Mouse (Mus musculus): ENCODE results near the gene Fut1. TPM values are rescaled to one million over a fixed set of nuclear protein-coding genes. Genes with fewer than 3 reads are reported as not detected.

The Fut1 gene
- polyA plus RNA-seq (2012; rRNA removed), result 0.07 and 0.08 TPM in 2 replicates

DNA sequence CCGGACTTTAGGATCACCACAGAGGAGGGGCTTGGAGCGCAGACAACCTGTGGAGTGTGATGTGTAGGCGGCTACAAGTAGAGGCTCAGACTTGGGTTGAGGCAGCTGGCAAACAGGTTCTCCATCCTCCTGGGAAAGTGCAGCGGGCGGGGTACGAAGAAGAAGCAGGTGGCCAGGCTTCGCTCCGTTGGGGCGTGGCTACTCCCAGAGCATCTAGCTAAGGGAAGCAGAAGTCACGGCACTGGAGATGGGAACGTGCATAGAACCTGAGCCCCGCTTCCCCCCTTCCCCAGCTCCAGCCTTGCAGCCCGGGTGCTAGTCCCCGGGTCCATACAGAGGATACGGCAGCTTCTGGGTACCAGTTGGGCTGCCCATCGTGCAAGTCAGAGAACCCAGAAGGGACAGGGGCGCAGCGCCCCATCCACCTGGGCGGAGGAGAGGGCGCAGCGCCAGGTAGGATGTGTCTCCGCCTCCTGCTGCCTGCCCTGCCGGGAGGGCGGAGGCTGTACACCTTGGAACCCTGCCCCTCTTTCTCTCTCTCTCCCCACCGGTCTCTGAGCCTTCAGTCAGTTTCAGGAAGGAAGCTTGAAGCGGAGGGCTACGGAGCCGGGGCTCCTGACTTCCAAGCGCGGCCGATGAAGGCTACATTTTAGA is at the start of gene Fut1:
Gene Fut1, plus strand, starts transcription at position 248 of the 654 bp plus-strand sequence.
- TF ChIP-seq POLR2A (IDR thresholded peaks at IDR 0.05; ENCODE audit: borderline replicate concordance, insufficient read depth, low read length) (no peak), CTCF (IDR thresholded peaks at IDR 0.05; ENCODE audit: borderline replicate concordance, insufficient read depth, low read depth, low read length) (no peak)
- DNase-seq, result peak in 1 of 2 experiments; percentile 45
- WGBS, result 10% methylated on average over 30 of the region's 31 CpGs
- Histone ChIP-seq H3K27me3 (ENCODE audit: control insufficient read depth, insufficient read depth, low read length) (no peaks in the 10 kb centered on the region), H3K27ac (ENCODE audit: insufficient read depth, low read length) (no peak within 1 kb of the TSS), H3K4me1 (ENCODE audit: control insufficient read depth, insufficient read depth, low read length) (no peaks in the 10 kb centered on the region), H3K4me3 (replicated peaks; ENCODE audit: insufficient read depth, low read depth, low read length) (peak within 1 kb of the TSS; percentile 39)

DNA sequence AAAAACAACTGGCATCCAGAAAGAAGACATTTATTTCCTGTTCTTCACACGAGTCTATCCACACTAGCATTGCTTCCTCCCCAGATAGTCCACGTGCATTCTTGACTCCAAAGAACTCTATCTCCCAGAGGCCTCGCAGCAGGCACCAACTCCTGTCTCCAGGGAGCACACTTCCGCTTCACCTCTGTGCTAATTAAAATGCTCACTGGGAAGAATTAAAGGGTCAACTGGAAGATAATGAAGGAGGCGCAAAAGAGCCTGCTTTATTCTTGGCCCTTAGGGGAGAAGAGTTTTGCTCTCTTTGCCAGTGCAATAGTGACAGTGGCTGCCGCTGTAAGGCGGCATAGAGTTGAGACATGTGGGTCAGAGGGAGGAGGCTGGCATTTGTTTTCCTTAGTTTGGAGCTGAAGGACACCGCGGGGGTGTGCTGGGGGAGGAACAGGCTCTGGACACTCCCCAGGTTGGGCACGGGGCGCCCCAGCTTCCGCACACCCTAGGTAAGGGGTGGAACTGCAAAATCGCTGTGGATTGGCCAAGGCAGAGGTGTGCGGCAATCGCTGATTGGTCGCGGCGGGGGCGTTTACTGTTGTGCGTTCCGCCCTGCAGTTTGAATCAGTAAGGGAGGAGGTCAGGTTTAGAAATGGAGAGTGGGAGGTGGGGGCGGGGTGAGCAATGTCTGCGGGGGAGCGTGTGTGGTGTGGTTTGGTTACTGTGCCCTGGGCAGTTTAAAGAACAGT is 49.1 kb upstream of the Fut1 start:
- H3K4me1 ChIP-seq (ENCODE audit: control insufficient read depth, insufficient read depth, low read length), result peaks cover 6% of the 10 kb centered on the region; the same call in 1 of the 2 replicates
- 2% methylated on average over 24 of the region's 24 CpGs for WGBS
- H3K27me3 ChIP-seq (ENCODE audit: control insufficient read depth, insufficient read depth, low read length), result no peaks in the 10 kb centered on the region
- TF ChIP-seq POLR2A (IDR thresholded peaks at IDR 0.05; ENCODE audit: borderline replicate concordance, insufficient read depth, low read length) (peak; percentile 67; the same call in 1 of the 2 replicates), CTCF (IDR thresholded peaks at IDR 0.05; ENCODE audit: borderline replicate concordance, insufficient read depth, low read depth, low read length) (no peak)
- peak overlapping the region; percentile 75 for H3K27ac ChIP-seq (ENCODE audit: insufficient read depth, low read length)
- peak; percentile 92 to 96 for DNase-seq
- H3K4me3 ChIP-seq (replicated peaks; ENCODE audit: insufficient read depth, low read depth, low read length), result peak overlapping the region; percentile 67

DNA sequence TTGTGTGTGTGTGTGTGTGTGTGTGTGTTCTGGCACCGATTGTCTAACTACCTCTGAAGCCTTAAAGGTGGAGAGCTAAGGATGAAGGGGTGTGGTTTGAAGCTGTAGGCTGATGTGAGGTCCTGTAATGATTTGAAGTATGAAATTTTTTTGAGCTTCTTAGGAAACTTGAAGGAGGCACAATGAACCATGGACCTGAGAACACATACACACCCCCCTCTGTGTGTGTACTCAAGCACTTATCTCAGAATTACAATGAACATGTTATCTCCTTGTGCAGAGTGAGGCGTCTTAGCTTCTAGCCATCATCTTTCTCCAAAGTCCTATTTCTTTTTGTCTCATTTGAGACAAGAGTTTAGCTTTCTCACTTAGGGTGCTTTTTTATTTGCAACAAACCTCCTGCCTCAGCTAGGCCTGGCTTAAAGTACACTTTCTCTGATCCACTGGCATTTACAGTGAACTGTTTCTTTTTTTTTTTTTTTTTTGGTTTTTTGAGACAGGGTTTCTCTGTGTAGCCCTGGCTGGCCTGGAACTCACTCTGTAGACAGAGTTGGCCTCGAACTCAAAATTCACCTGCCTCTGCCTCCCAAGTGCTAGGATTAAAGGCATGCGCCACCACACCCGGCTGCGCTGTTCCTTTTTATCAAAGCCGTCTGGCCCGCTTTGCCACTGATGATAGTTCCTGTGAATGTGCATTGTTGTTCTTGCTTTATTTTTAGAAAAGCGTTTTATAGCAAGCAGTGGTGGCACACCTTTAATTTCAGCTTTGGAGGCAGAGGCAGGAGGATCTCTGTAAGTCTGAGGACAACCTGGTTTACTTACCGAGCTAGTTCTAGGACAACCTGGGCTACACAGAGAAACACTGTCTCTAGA is 48.3 kb upstream of the Fut1 start:
- peak overlapping the region; percentile 21 for H3K4me3 ChIP-seq (replicated peaks; ENCODE audit: insufficient read depth, low read depth, low read length)

GRCm38 (mm10) chr7:45570103-45570741 is 46.9 kb upstream of the Fut1 start, which contains the start of gene Bcat2:
Bcat2 (plus strand) TSS chr7:45570153.
- no peak for TF ChIP-seq CTCF (IDR thresholded peaks at IDR 0.05; ENCODE audit: borderline replicate concordance, insufficient read depth, low read depth, low read length)
- peak; percentile 62 for TF ChIP-seq POLR2A (IDR thresholded peaks at IDR 0.05; ENCODE audit: borderline replicate concordance, insufficient read depth, low read length)
- WGBS, result 1% methylated on average over 42 of the region's 42 CpGs
- H3K27ac ChIP-seq (ENCODE audit: insufficient read depth, low read length), result peak within 1 kb of the TSS; percentile 34
- peak; percentile 81 for DNase-seq
- H3K4me3 ChIP-seq (replicated peaks; ENCODE audit: insufficient read depth, low read depth, low read length), result peak within 1 kb of the TSS; percentile 72
- H3K4me1 ChIP-seq (ENCODE audit: control insufficient read depth, insufficient read depth, low read length), result peaks cover 6% of the 10 kb centered on the region; the same call in 1 of the 2 replicates
- no peaks in the 10 kb centered on the region for H3K27me3 ChIP-seq (ENCODE audit: control insufficient read depth, insufficient read depth, low read length)

More for the DNA sequence above, 48.3 kb upstream of the Fut1 start:
- Histone ChIP-seq H3K27ac (ENCODE audit: insufficient read depth, low read length) (peak overlapping the region; percentile 75), H3K27me3 (ENCODE audit: control insufficient read depth, insufficient read depth, low read length) (no peaks in the 10 kb centered on the region), H3K4me1 (ENCODE audit: control insufficient read depth, insufficient read depth, low read length) (peaks cover 6% of the 10 kb centered on the region; the same call in 1 of the 2 replicates)
- no peak for DNase-seq
- WGBS, result 83% methylated on average over 10 of the region's 10 CpGs
- TF ChIP-seq POLR2A (IDR thresholded peaks at IDR 0.05; ENCODE audit: borderline replicate concordance, insufficient read depth, low read length), result no peak
- TF ChIP-seq CTCF (IDR thresholded peaks at IDR 0.05; ENCODE audit: borderline replicate concordance, insufficient read depth, low read depth, low read length), result no peak

- TF ChIP-seq POLR2A (IDR thresholded peaks at IDR 0.05; ENCODE audit: borderline replicate concordance, insufficient read depth, low read length) (no peak), CTCF (IDR thresholded peaks at IDR 0.05; ENCODE audit: borderline replicate concordance, insufficient read depth, low read depth, low read length) (no peak)
- no peak overlapping the region for H3K27ac ChIP-seq (ENCODE audit: insufficient read depth, low read length)
- no peaks in the 10 kb centered on the region for H3K27me3 ChIP-seq (ENCODE audit: control insufficient read depth, insufficient read depth, low read length)
- peaks cover 6% of the 10 kb centered on the region; the same call in 1 of the 2 replicates for H3K4me1 ChIP-seq (ENCODE audit: control insufficient read depth, insufficient read depth, low read length)
- 39% methylated on average over 1 of the region's 1 CpGs for WGBS
- H3K4me3 ChIP-seq (replicated peaks; ENCODE audit: insufficient read depth, low read depth, low read length), result no peak overlapping the region
- DNase-seq, result no peak
These were observed 45.1 kb upstream of the Fut1 start for GRCm38 (mm10) chr7:45571966-45572365.

DNA sequence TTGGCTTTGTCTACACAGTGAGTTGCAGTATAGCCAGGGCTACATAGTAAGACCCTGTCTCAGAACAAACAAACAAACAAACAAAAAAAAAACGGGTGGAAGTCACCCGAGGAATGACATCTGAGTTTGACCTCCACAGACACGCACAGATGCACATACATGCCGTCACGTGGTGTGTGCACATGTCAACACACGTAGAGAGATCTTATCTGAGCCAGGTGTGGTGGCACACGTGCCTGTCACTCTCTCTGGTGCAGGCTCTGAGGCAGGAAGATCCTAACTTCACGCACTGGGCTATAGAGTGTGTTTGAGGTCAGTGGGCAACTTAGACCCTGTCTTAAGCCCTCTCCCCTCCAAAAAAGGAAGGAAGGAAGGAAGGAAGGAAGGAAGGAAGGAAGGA is 43.1 kb upstream of the Fut1 start:
- no peak overlapping the region for H3K27ac ChIP-seq (ENCODE audit: insufficient read depth, low read length)
- H3K4me1 ChIP-seq (ENCODE audit: control insufficient read depth, insufficient read depth, low read length), result no peaks in the 10 kb centered on the region
- DNase-seq, result no peak
- H3K4me3 ChIP-seq (replicated peaks; ENCODE audit: insufficient read depth, low read depth, low read length), result no peak overlapping the region
- WGBS, result 73% methylated on average over 8 of the region's 8 CpGs
- TF ChIP-seq POLR2A (IDR thresholded peaks at IDR 0.05; ENCODE audit: borderline replicate concordance, insufficient read depth, low read length) (no peak), CTCF (IDR thresholded peaks at IDR 0.05; ENCODE audit: borderline replicate concordance, insufficient read depth, low read depth, low read length) (no peak)
- no peaks in the 10 kb centered on the region for H3K27me3 ChIP-seq (ENCODE audit: control insufficient read depth, insufficient read depth, low read length)
